Mouse (Mus musculus): ENCODE measurements around the gene Rcor2. TPM values are rescaled to one million over a fixed set of nuclear protein-coding genes. Genes with fewer than 3 reads are reported as not detected.

Gene Rcor2
- polyA plus RNA-seq, 1 experiment from 2014 or later: 1.3 TPM

DNA sequence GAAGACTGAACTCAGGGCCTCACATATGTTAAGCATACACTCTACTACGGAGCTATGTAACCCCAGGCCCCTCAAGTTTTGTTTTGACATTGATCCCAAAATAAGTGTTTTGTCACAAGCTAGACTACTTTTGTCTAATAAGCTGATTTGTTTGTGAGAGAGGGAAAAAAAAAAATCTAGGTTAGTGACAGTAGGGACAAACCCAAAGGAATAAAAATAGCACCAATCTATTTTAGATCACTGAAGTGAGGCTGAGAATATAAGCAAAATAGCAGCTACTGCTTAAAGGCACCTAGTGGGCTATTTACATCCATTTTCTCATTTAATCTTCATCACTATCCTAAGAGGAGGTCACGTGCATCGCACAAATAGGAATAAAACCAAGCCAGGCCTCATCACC is 27.6 kb upstream of the Rcor2 start:
- no peak overlapping the region for H3K4me2 ChIP-seq (replicated peaks; ENCODE audit: low read depth, low read length)
- H3K4me3 ChIP-seq (ENCODE audit: low read depth, low read length): no peak overlapping the region
- ATAC-seq (no peak), DNase-seq (ENCODE audit: low spot score) (no peak)
- H3K9ac ChIP-seq (replicated peaks; ENCODE audit: low read depth): peak overlapping the region; percentile 65; the same call in 1 of the 2 replicates
- H3K27ac ChIP-seq (ENCODE audit: low read length): no peak overlapping the region
- 77% methylated on average over 3 of the region's 3 CpGs for WGBS
- no peaks in the 10 kb centered on the region for H3K36me3 ChIP-seq (ENCODE audit: insufficient read depth, low read length)
- no peak for TF ChIP-seq CTCF (IDR thresholded peaks at IDR 0.05)
- no peak for TF ChIP-seq EP300 (IDR thresholded peaks at IDR 0.05)
- H3K4me1 ChIP-seq (ENCODE audit: insufficient read depth, low read depth, low read length): no peaks in the 10 kb centered on the region
- no peaks in the 10 kb centered on the region for H3K9me3 ChIP-seq (ENCODE audit: low read length)
- no peaks in the 10 kb centered on the region for H3K27me3 ChIP-seq (replicated peaks; ENCODE audit: insufficient read depth, low read length)

DNA sequence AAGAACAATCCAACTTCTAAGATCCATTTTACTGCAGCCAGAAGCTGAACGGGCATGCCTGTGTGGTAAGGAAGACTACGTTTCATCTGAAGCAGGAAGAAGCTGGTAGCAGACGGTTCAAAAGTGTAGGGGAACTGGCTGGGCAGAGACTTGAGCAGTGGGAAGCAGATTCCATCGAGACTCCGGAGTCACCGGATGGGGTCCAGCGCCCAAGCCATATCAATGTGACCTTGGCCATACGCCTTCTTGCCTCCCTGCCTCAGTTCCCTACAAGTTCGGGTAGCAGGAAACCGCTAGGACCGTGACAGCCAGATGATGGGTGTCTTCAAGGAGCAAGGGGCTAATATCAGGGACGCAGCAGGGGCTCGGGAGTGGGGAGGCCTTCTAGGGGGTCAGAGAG is 26.8 kb upstream of the Rcor2 start:
- TF ChIP-seq CTCF (IDR thresholded peaks at IDR 0.05) (no peak), EP300 (IDR thresholded peaks at IDR 0.05) (no peak)
- peak overlapping the region; percentile 65 for H3K9ac ChIP-seq (replicated peaks; ENCODE audit: low read depth)
- H3K4me3 ChIP-seq (ENCODE audit: low read depth, low read length): peak overlapping the region; percentile 74
- H3K4me2 ChIP-seq (replicated peaks; ENCODE audit: low read depth, low read length): peak overlapping the region; percentile 94
- H3K9me3 ChIP-seq (ENCODE audit: low read length): no peaks in the 10 kb centered on the region
- H3K27me3 ChIP-seq (replicated peaks; ENCODE audit: insufficient read depth, low read length): no peaks in the 10 kb centered on the region
- H3K36me3 ChIP-seq (ENCODE audit: insufficient read depth, low read length): no peaks in the 10 kb centered on the region
- ATAC-seq: no peak
- WGBS: 2% methylated on average over 13 of the region's 13 CpGs
- no peak for DNase-seq (ENCODE audit: low spot score)
- no peaks in the 10 kb centered on the region for H3K4me1 ChIP-seq (ENCODE audit: insufficient read depth, low read depth, low read length)
- peak overlapping the region; percentile 51 for H3K27ac ChIP-seq (ENCODE audit: low read length)

DNA sequence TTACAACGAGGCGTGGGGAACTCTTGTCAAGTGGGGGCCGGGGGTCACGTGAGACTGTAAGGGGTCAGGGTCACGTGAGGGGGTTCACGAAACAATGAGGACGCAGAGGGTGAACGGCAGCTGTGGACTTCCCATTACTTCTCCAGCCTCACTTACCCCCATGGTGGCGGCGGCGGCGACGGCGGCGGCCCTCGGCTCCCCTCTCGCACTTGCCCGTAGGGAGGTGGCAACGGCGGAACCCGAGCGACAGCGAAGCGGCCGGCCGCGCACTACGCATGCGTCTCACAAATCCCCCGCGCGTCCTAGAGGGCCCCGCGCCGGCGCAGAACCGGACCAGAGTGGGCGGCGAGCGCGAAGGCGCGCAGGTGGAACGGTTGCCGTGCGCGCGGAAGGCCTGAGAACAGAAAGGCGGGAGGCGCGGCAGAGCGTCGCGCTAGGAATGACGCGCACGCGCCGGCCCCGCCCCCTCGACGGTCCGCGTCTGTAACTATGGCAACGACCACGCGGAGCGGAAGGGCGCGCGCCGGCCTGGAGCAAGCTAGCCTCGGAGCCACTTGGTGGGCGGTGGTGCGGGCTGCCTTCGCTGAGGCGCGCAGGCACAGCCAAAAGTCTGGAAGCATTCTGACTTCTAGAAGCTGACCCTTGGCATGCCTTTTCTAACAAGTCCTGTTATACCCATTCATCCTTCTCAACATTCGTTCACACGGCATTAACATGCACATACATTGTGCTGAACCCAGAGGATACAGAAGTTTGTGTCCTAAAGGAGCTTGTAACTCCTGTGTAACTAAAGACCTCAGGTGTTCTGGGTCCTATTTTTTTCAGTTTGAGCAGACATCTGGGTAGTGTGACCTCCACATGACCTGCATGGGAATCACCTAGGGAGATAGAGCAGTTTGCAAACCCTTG is 26.1 kb upstream of the Rcor2 start, which contains the start of gene Naa40:
Naa40 (minus strand) TSS at position 402 of the 909 bp plus-strand sequence.
- Histone ChIP-seq H3K4me3 (ENCODE audit: low read depth, low read length) (peak within 1 kb of the TSS; percentile 74), H3K9ac (replicated peaks; ENCODE audit: low read depth) (peak within 1 kb of the TSS; percentile 65), H3K4me2 (replicated peaks; ENCODE audit: low read depth, low read length) (peak within 1 kb of the TSS; percentile 94), H3K9me3 (ENCODE audit: low read length) (no peaks in the 10 kb centered on the region), H3K36me3 (ENCODE audit: insufficient read depth, low read length) (no peaks in the 10 kb centered on the region), H3K4me1 (ENCODE audit: insufficient read depth, low read depth, low read length) (no peaks in the 10 kb centered on the region), H3K27ac (ENCODE audit: low read length) (peak within 1 kb of the TSS; percentile 51), H3K27me3 (replicated peaks; ENCODE audit: insufficient read depth, low read length) (no peaks in the 10 kb centered on the region)
- DNase-seq (ENCODE audit: low spot score) (peak; percentile 97), ATAC-seq (peak; percentile 97)
- WGBS: under 1% methylated on average over 59 of the region's 80 CpGs
- TF ChIP-seq EP300 (IDR thresholded peaks at IDR 0.05) (no peak), CTCF (IDR thresholded peaks at IDR 0.05) (peak; percentile 1; the same call in 1 of the 2 replicates)

DNA sequence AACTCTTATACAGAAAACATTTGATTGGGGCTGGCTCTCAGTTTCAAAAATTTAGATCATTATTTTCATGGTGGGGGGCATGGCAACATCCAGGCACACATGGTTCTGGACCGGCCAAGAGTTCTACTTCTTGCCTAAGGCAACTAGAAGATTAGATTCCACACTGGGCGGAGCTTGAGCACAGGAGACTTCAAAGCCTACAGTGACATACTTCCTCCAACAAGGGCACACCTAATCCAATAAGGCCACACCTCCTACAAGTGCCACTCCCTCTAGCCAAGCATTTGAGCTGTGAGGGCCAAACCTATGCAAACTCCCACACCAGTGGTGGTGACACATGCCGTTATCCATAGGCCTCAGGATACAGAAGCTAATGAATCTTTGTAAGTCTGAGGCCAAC is 21.1 kb upstream of the Rcor2 start:
- no peak for ATAC-seq
- Histone ChIP-seq H3K9me3 (ENCODE audit: low read length) (no peaks in the 10 kb centered on the region), H3K9ac (replicated peaks; ENCODE audit: low read depth) (no peak overlapping the region), H3K4me2 (replicated peaks; ENCODE audit: low read depth, low read length) (no peak overlapping the region), H3K4me3 (ENCODE audit: low read depth, low read length) (no peak overlapping the region), H3K4me1 (ENCODE audit: insufficient read depth, low read depth, low read length) (no peaks in the 10 kb centered on the region), H3K27ac (ENCODE audit: low read length) (no peak overlapping the region), H3K36me3 (ENCODE audit: insufficient read depth, low read length) (no peaks in the 10 kb centered on the region), H3K27me3 (replicated peaks; ENCODE audit: insufficient read depth, low read length) (no peaks in the 10 kb centered on the region)
- peak; percentile 36 for DNase-seq (ENCODE audit: low spot score)
- WGBS: 66% methylated on average over 3 of the region's 3 CpGs
- TF ChIP-seq EP300 (IDR thresholded peaks at IDR 0.05) (no peak), CTCF (IDR thresholded peaks at IDR 0.05) (no peak)

DNA sequence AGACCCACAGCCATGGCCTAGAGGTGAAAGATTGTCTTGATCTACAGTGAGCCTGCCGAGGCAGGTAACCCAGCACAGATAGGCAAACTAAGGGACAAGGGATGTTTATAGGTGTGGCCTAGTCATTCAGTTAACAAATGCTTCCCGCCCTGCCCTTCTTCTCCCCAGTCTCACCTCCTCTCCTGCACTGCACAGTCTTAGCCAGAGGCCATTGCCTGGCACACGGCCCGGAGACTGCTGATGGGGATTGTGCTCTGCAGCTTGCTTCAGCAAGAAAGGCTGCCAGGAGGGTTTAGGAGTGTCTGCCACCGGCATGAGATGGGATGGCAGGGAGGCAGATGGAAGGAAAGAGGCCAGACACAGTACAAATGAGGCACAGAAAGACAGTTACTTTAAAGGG is 9.2 kb upstream of the Rcor2 start:
- Histone ChIP-seq H3K36me3 (ENCODE audit: insufficient read depth, low read length) (no peaks in the 10 kb centered on the region), H3K27ac (ENCODE audit: low read length) (no peak overlapping the region), H3K27me3 (replicated peaks; ENCODE audit: insufficient read depth, low read length) (no peaks in the 10 kb centered on the region), H3K4me2 (replicated peaks; ENCODE audit: low read depth, low read length) (no peak overlapping the region), H3K9ac (replicated peaks; ENCODE audit: low read depth) (no peak overlapping the region), H3K4me3 (ENCODE audit: low read depth, low read length) (no peak overlapping the region), H3K4me1 (ENCODE audit: insufficient read depth, low read depth, low read length) (no peaks in the 10 kb centered on the region), H3K9me3 (ENCODE audit: low read length) (no peaks in the 10 kb centered on the region)
- DNase-seq (ENCODE audit: low spot score): no peak
- TF ChIP-seq CTCF (IDR thresholded peaks at IDR 0.05) (no peak), EP300 (IDR thresholded peaks at IDR 0.05) (no peak)
- WGBS: 66% methylated on average over 5 of the region's 5 CpGs
- ATAC-seq: no peak

DNA sequence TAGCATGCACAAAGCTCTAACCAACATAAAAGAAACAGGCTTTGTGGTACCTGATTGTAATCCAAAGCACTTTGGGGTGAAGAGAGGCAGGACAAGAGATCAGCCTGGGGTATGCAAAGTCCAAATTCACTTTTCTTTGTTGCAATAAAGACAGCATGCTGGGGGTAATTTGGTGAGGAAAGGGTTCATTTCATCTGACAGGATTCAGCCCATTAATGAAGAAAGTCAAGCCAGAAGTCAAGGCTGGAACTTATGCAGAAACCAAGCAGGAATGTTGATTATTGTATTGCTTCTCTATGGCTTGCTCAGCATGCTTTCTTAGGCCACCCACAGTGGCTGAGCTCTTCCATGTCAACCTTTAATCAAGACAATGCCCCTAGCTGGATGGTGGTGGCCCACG is 5.6 kb upstream of the Rcor2 start:
- Histone ChIP-seq H3K4me1 (ENCODE audit: insufficient read depth, low read depth, low read length) (no peaks in the 10 kb centered on the region; the same call in 1 of the 2 replicates), H3K4me3 (ENCODE audit: low read depth, low read length) (no peak overlapping the region), H3K9me3 (ENCODE audit: low read length) (no peaks in the 10 kb centered on the region), H3K36me3 (ENCODE audit: insufficient read depth, low read length) (no peaks in the 10 kb centered on the region), H3K27ac (ENCODE audit: low read length) (no peak overlapping the region), H3K9ac (replicated peaks; ENCODE audit: low read depth) (no peak overlapping the region), H3K4me2 (replicated peaks; ENCODE audit: low read depth, low read length) (no peak overlapping the region), H3K27me3 (replicated peaks; ENCODE audit: insufficient read depth, low read length) (no peaks in the 10 kb centered on the region)
- ATAC-seq: no peak
- no peak for DNase-seq (ENCODE audit: low spot score)
- 86% methylated on average over 1 of the region's 1 CpGs for WGBS
- TF ChIP-seq EP300 (IDR thresholded peaks at IDR 0.05): no peak
- no peak for TF ChIP-seq CTCF (IDR thresholded peaks at IDR 0.05)

All from lung, postnatal 0 days (tissue).